Mouse (Mus musculus) erythroid progenitor cell, adult 5-6 weeks (primary cell): ENCODE data around the gene Gtf2ird1. TPM values are rescaled to one million over a fixed set of nuclear protein-coding genes. Genes with fewer than 3 reads are reported as not detected.
"Not testable (repeated sequence)": the region's sequence is repeated elsewhere in the genome, so short reads cannot be mapped to it uniquely, and the experiment has no call there.

Source experiments
- ATAC-seq: replicated peaks from 2 replicates; pipeline ENCODE4 v1.8.0; 2016; ENCODE audit warnings: moderate number of reproducible peaks, mild to moderate bottlenecking, moderate TSS enrichment, inconsistent platforms; ENCODE audit not compliant: poor library complexity, low FRiP score, severe bottlenecking
- total RNA-seq, 2 experiments: library from RNA; stranded (forward) in 1 of 2; stranded (reverse) in 1 of 2; fragments of 150-400 nt in 1 of 2; fragments of 186-747, 209-891 nt in 1 of 2; gene quantifications; 2 replicates each; pipeline versions ENCODE4 v1.2.3 to v1.2.4; 2015 to 2017; ENCODE audit warnings: low replicate concordance in 2 of 2

Gtf2ird1 gene
- total RNA-seq, 2 experiments from 2014 or later = 1.6 to 6.3 TPM

- ATAC-seq = not testable (repeated sequence)
These were observed 9.8 kb downstream of the Gtf2ird1 start for GRCm38 (mm10) chr5:134446755-134447154.

DNA sequence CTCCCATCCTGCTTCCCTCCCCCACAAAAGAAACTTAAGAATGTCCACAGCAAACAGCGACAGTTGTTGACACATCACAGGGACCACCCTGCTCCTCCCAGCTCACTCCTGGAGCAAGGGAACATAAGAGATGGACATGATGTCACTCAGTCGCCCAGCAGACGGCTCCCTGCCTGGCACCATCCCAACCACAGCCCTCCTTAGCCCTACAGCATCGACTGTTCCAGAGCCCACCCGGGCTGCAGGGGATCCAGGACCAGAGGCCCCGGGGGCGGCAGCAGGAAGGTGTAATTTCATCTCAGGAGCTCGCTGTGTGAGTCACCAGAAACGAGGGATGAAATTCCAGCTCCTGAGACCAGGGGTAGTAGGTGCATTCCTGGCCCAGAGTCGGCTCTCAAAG lies 10.6 kb downstream of the Gtf2ird1 start:
- ATAC-seq = no peak

DNA sequence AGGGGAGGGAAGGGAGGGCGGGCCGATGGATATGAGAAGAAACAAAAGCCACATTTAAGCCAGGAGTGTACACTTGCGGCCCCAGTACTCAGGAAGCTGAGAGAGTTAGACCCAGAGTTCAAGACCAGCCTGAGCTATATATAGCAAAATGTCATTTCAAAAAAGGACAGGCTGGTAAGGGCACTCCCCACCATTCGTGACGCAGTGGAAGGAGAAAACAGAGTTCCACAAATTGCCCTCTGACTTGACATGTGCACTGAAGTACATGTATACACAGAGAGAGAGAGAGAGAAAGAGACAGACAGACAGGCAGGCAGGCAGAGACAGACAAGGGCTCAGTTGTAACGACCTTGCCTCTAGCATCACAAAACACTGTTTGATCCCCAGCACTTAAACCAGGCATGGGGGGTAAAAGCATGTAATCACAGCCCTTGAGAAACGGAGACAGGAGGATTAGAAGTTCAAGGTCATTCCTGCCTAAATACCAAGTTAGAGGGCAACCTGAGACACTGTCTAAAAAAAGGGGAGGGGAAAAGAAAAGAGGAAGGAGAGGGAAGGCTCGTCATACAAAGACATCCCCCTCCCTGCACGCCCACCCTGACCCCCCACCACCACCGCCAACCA lies 11.2 kb downstream of the Gtf2ird1 start:
- ATAC-seq = no peak

DNA sequence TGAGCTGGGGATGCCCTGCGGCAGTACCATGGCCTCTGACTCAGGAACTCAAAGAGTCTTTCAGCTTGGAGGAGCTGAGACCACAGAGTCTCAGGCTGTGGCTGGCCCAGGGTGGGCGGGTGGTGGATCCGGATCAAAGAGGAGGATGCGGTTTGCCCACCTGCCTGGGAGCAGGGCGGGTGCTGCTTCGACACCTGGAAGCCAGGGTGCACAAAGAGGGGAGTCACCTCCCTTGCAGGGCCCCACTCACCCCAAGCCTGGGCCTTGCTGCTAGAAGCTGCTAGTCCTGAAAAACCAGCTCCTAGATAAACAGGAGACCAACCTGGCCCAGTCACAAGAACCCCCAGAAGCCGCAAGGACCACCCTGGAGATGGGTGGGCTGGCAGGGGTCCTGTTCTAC lies 12.0 kb downstream of the Gtf2ird1 start:
- ATAC-seq = no peak

- no peak for ATAC-seq
These were observed 14.4 kb downstream of the Gtf2ird1 start for GRCm38 (mm10) chr5:134442066-134442465.

DNA sequence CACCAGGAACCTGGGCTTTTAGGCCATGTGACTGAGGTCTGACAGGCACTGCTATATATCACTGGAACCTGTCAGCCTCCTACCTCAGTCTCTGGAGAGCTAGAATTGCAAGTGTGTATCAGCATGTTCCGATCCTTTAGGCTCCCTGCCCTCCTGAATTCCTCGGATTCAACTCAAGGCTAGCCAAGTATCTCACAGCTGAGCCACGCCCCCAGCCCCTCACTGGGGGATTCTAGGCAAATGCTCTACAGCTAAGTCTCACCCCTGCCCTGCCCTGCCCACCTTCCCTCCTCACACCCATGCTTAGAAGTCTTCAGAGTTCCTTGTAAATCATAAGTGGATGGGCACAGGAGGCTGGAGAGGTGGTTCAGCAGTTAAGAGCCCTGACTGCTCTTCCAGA lies 15.4 kb downstream of the Gtf2ird1 start:
- no peak for ATAC-seq

GRCm38 (mm10) chr5:134440098-134440497 lies 16.4 kb downstream of the Gtf2ird1 start:
- no peak for ATAC-seq

DNA sequence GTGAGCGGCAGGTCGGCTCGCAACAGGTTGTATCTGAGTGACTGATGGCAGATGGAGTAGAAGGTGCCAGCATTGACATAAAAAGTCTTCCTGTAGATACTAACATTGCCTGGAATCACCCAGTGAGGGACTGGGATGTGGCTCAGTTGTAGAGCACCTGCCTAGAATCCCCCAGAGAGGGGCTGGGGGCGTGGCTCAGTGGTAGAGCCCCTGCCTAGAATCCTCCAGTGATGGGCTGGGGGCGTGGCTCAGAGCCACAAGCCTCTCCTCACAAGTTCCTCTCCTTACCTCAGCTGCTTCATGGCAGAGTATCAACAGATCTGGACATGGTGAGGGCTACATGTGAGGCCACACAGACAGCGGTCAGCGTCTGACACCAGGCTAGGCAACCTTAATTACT lies 17.0 kb downstream of the Gtf2ird1 start:
- no peak for ATAC-seq

DNA sequence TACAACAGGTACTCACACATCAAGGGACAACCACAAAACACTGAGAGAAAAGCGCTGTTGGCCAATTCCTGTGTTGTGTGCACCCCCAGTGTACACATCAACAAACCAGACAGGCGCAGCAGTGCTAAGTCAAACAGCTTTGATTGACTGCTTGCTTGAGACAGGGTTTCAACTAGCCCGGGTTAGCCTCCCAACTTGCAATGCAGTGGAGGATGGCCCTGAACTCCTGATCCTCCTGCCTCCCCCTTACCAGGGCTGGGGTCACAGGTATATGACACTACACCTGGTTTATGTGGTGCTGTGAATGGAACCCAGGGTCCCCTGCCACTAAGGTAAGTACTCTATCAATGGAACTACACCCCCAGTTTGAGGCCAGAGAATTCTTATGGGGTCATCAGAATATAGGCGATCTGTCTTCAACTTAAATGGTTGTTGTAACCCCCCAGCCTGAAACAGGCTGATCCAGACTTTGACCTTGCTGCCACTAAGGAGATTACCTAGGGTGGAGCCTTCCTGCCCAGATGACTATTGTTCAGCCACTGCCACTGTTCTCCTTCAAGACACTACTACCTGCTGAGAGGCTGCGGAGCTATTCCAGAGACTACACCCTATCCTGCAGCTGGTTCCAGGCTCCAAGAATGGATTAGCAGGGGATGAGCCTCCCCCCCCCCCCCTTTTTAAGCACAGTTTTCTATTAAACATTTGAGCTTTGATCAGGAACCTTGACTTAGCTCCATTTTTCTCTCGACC lies 17.7 kb downstream of the Gtf2ird1 start:
- ATAC-seq = no peak

GRCm38 (mm10) chr5:134437459-134437827 lies 19.1 kb downstream of the Gtf2ird1 start:
- ATAC-seq = no peak

DNA sequence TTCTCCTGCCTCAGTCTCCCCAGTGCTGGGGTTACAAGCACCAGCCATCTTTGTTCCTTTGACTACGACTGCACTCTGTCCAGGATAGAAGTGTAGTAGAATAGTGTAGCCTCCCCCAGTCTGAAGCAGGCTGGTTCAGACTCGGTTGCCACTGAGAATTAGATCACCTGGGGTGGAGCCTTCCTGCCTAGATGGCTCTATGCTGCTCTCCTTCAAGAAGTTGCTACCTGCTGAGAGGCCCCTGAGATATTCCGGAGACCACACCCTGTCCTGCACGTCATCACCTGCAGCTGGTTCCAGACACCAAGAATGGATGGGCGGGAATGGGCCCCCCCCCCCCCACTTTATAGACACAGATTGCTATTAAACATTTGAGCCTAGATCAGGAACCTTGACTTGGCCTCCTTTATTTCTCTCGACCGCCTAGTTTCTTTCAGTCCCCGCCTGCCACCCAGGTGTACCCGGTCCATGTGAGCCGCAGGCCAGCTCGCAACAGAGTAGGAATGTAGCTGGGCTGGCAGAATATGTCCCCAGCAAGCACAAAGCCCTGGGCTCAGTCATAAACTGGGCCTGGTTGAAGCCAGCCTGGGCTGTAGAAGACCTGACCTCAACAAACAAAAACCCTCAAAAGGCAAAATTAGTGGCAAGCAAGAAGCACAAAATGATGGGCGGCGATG lies 19.6 kb downstream of the Gtf2ird1 start:
- no peak for ATAC-seq

- no peak for ATAC-seq
These were observed 20.6 kb downstream of the Gtf2ird1 start for GRCm38 (mm10) chr5:134435836-134436331.

DNA sequence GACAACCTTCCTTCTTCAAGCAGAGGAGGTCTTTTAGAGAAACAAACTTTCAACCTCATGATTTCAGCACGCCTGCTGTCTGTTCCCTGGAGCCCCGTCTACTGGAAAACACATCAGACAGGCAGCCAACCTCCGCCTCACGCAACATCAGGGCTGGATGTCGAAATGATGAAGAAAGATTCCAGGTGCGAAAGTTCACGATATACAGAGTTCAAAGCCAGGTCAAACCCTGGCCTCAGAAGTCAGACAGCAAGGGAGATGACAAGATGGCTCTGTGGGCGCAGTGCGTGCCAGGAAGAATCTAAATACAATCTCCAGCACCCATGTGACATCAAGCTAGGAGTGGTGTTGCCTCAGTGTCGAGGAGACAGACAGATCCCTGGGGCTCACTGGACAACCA lies 23.4 kb downstream of the Gtf2ird1 start:
- no peak for ATAC-seq

GRCm38 (mm10) chr5:134430087-134430486 lies 26.4 kb downstream of the Gtf2ird1 start:
- ATAC-seq = no peak

DNA sequence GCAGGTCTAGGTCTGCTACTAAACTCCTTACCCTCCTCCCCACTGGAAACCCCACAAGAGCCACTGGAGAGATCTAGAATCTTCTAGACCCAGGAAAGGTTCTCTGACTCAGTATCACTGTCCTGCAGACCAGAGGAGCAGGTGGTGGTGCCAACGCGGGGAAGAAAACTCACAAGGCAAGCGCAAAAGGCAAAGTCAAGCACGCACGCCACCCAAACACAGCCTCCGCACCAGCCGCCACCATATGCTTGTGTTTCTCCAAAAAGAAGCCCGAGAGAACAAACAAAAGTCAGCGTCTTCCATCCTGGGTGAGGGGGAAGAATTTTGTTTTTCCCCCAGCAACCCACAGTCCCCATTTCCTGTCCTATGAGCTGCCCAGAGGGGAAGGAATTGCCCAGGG lies 28.9 kb downstream of the Gtf2ird1 start:
- no peak for ATAC-seq

GRCm38 (mm10) chr5:134425601-134426000 lies 30.9 kb downstream of the Gtf2ird1 start:
- no peak for ATAC-seq

DNA sequence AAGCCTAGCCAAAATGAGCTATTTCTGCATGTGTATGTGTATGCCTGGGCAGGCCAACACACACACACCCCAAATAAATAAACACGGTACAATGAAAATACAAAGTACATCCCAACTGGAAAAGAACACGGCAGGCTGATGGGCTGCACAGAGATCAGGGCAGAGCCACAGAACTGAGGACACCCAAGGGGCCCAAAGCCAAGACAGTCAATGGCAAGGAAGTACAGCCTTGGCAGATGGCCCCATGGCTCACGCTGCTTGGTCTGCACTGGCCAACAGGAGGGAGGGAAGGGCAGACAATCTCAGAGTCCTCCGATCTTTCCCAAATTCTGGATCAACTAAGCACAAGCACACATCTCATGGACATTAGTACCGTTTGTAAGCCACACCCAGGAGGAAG lies 32.6 kb downstream of the Gtf2ird1 start:
- ATAC-seq = no peak

DNA sequence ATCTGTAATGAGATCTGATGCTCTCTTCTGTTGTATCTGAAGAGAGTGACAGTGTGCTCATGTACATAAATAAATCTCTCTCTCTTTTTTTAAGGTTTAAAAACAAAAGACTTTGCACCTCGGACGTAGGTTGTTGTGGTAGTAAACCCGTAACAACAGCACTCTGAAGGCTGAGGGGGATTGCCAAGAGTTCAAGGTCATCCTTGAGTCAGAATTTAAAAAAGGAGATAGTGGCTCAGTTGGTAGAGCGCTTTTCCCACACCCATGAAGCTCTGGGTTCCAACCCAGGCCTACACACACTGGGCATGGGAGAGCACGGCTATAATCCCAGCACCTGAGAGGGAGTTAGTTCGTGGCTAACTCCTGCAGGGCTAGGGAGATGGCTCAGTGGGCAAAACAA lies 33.1 kb downstream of the Gtf2ird1 start:
- no peak for ATAC-seq

DNA sequence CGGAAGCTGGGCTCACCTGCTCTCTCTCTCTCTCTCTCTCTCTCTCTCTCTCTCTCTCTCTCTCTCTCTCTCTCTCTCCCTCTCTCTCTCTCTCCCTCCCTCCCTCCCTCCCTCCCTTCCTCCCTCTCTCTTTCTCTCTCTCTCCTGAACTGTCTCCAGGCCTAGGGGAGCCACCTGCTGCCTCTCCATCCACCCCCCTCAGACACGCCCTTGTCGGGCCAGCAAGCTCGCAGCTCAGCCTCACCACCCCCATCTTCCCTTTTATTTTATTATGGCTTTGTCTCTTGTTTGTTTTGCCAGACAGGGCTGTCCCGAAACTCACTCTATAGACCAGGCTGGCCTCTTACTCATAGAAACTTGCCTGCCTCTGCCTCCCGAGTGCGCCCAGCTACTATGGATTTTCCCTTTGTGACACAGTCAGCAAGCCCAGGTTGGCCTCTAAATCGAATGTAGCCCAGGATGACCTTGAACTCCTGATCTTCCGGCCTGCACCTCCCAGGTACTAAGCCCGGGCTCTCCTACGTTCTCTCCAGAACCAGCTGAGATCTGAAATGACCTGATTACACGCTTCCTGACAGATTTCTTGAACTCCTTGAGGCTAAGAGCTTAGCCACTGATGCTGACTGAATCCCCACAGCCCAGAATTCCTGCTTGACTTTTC lies 34.1 kb downstream of the Gtf2ird1 start:
- ATAC-seq = no peak

DNA sequence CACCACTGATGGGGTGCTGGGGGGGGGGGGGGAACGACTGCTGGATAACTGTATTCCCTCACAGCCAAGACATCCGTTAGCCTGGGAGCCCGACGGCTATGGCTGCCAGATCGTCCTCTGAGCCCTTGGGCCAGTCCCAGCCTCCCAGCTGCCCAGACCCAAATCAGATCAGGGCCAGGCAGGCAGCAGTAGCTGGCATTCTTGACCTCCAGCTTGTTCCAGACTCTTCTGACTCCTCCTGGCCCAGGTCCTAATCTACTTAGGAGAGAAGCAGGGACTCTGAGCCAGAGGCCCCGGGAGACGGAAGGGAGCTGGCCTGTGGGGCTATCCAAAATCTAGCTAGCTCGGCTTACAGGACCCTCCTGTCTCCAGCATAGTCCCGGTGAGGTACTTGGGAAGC lies 35.5 kb downstream of the Gtf2ird1 start:
- ATAC-seq = no peak
